Mouse (Mus musculus): Measurements from ENCODE around the gene Pola1. TPM values are rescaled to one million over a fixed set of nuclear protein-coding genes. Genes with fewer than 3 reads are reported as not detected.
A peak's percentile ranks its signal among the peaks of the same experiment; 100 is the strongest.

Pola1 gene
- polyA plus RNA-seq, 1 experiment, result 2.2 TPM

DNA sequence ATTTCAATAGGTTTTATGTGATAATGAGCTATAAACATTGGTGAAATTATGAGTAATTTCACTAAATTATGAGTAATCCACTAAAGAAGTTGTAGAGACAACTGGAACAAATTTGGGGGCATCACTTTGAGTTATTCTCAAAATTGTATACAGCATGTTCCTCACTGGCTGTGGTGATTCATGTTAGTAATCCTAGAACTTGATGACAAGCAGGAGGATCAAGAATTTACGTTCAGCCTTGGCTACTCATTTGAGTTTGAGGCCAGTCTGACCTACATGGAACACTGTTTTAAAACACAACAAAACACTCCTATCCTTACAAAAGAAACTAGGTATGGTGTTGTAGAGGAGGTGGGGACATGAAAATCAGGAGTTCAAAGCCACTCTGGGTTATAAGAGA is 310.6 kb downstream of the Pola1 start:
- peaks cover 6% of the 10 kb centered on the region; the same call in 1 of the 2 replicates for H3K4me1 ChIP-seq
- TF ChIP-seq GATA1 (IDR thresholded peaks at IDR 0.05; ENCODE audit: borderline replicate concordance, low read length) (no peak), FLI1 (IDR thresholded peaks at IDR 0.05; ENCODE audit: low read length) (no peak)
- no peaks in the 10 kb centered on the region for H3K9me3 ChIP-seq
- H3K36me3 ChIP-seq (replicated peaks; ENCODE audit: low read length), result no peaks in the 10 kb centered on the region
- no peak overlapping the region for H3K4me3 ChIP-seq (replicated peaks)
- H3K27me3 ChIP-seq (replicated peaks), result no peaks in the 10 kb centered on the region

- Histone ChIP-seq H3K4me3 (replicated peaks) (no peak overlapping the region), H3K4me1 (peaks cover 6% of the 10 kb centered on the region; the same call in 1 of the 2 replicates), H3K9me3 (no peaks in the 10 kb centered on the region), H3K36me3 (replicated peaks; ENCODE audit: low read length) (no peaks in the 10 kb centered on the region), H3K27me3 (replicated peaks) (no peaks in the 10 kb centered on the region)
- no peak for TF ChIP-seq FLI1 (IDR thresholded peaks at IDR 0.05; ENCODE audit: low read length)
- TF ChIP-seq GATA1 (IDR thresholded peaks at IDR 0.05; ENCODE audit: borderline replicate concordance, low read length), result no peak
Observed at GRCm38 (mm10) chrX:93319979-93320378, 312.0 kb downstream of the Pola1 start.

GRCm38 (mm10) chrX:93317577-93317976 is 314.4 kb downstream of the Pola1 start:
- no peak overlapping the region for H3K4me3 ChIP-seq (replicated peaks)
- no peaks in the 10 kb centered on the region for H3K27me3 ChIP-seq (replicated peaks)
- H3K4me1 ChIP-seq, result peaks cover 6% of the 10 kb centered on the region; the same call in 1 of the 2 replicates
- no peak for TF ChIP-seq GATA1 (IDR thresholded peaks at IDR 0.05; ENCODE audit: borderline replicate concordance, low read length)
- no peak for TF ChIP-seq FLI1 (IDR thresholded peaks at IDR 0.05; ENCODE audit: low read length)
- no peaks in the 10 kb centered on the region for H3K36me3 ChIP-seq (replicated peaks; ENCODE audit: low read length)
- no peaks in the 10 kb centered on the region for H3K9me3 ChIP-seq

GRCm38 (mm10) chrX:93305780-93306179 is 326.2 kb downstream of the Pola1 start:
- H3K4me3 ChIP-seq (replicated peaks), result no peak overlapping the region
- peaks cover 24% of the 10 kb centered on the region for H3K27me3 ChIP-seq (replicated peaks)
- no peaks in the 10 kb centered on the region for H3K4me1 ChIP-seq
- peaks cover 4% of the 10 kb centered on the region for H3K36me3 ChIP-seq (replicated peaks; ENCODE audit: low read length)
- no peak for TF ChIP-seq FLI1 (IDR thresholded peaks at IDR 0.05; ENCODE audit: low read length)
- TF ChIP-seq GATA1 (IDR thresholded peaks at IDR 0.05; ENCODE audit: borderline replicate concordance, low read length), result no peak
- no peaks in the 10 kb centered on the region for H3K9me3 ChIP-seq

DNA sequence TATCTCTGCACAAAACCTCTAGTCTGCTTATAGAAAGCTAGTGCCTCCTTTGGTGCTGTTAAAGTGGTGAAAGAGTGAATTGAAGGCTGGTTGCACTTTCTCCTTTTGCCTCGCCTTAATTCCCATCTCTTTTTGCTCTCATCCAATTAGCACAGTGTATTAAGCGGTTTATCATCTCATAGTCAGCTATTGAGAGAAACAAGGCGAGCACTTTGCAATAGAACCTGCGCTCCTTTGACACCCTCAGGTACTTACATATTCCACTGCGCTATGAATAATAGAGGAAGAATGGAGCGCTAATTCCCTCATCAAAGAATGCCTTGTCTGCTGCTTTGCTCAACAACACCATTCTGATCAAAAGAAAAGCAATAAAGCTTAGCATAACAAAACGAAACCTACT is 330.2 kb downstream of the Pola1 start:
- peaks cover 4% of the 10 kb centered on the region for H3K36me3 ChIP-seq (replicated peaks; ENCODE audit: low read length)
- peaks cover 20% of the 10 kb centered on the region for H3K4me1 ChIP-seq
- H3K9me3 ChIP-seq, result peaks cover 6% of the 10 kb centered on the region
- H3K4me3 ChIP-seq (replicated peaks), result no peak overlapping the region
- peaks cover 57% of the 10 kb centered on the region for H3K27me3 ChIP-seq (replicated peaks)
- no peak for TF ChIP-seq FLI1 (IDR thresholded peaks at IDR 0.05; ENCODE audit: low read length)
- no peak for TF ChIP-seq GATA1 (IDR thresholded peaks at IDR 0.05; ENCODE audit: borderline replicate concordance, low read length)

GRCm38 (mm10) chrX:93300183-93300815 is 331.7 kb downstream of the Pola1 start:
- H3K9me3 ChIP-seq, result peaks cover 6% of the 10 kb centered on the region
- H3K4me1 ChIP-seq, result peaks cover 32% of the 10 kb centered on the region
- no peak overlapping the region for H3K4me3 ChIP-seq (replicated peaks)
- H3K27me3 ChIP-seq (replicated peaks), result peaks cover 68% of the 10 kb centered on the region
- H3K36me3 ChIP-seq (replicated peaks; ENCODE audit: low read length), result no peaks in the 10 kb centered on the region
- TF ChIP-seq GATA1 (IDR thresholded peaks at IDR 0.05; ENCODE audit: borderline replicate concordance, low read length), result no peak
- no peak for TF ChIP-seq FLI1 (IDR thresholded peaks at IDR 0.05; ENCODE audit: low read length)

DNA sequence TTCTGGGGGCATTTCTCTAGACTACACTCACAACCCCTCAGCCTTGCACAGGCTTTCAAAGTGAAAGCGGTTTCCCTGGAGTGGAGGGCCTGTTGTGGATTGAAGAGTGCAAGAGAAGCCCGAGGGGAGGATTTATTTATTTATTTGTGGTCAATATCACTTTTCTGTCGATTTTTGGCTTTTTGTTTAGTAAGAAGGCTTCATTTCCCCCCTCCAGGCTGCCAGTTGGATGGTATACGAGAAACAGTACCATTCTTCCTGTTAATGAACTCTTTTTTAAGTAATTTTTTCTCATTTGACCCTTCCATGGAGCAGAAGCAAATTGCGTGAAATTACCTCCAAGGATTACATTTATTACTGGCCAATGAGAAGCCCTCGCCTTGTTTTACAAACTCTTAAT is 332.2 kb downstream of the Pola1 start:
- Histone ChIP-seq H3K4me3 (replicated peaks) (peak overlapping the region; percentile 89), H3K4me1 (peaks cover 34% of the 10 kb centered on the region), H3K9me3 (peaks cover 6% of the 10 kb centered on the region), H3K27me3 (replicated peaks) (peaks cover 73% of the 10 kb centered on the region), H3K36me3 (replicated peaks; ENCODE audit: low read length) (no peaks in the 10 kb centered on the region)
- TF ChIP-seq FLI1 (IDR thresholded peaks at IDR 0.05; ENCODE audit: low read length), result no peak
- TF ChIP-seq GATA1 (IDR thresholded peaks at IDR 0.05; ENCODE audit: borderline replicate concordance, low read length), result no peak

GRCm38 (mm10) chrX:93299046-93299626 is 332.8 kb downstream of the Pola1 start:
- no peak for TF ChIP-seq FLI1 (IDR thresholded peaks at IDR 0.05; ENCODE audit: low read length)
- TF ChIP-seq GATA1 (IDR thresholded peaks at IDR 0.05; ENCODE audit: borderline replicate concordance, low read length), result no peak
- H3K4me1 ChIP-seq, result peaks cover 38% of the 10 kb centered on the region
- H3K27me3 ChIP-seq (replicated peaks), result peaks cover 79% of the 10 kb centered on the region
- H3K9me3 ChIP-seq, result peaks cover 6% of the 10 kb centered on the region
- no peaks in the 10 kb centered on the region for H3K36me3 ChIP-seq (replicated peaks; ENCODE audit: low read length)
- H3K4me3 ChIP-seq (replicated peaks), result peak overlapping the region; percentile 89

DNA sequence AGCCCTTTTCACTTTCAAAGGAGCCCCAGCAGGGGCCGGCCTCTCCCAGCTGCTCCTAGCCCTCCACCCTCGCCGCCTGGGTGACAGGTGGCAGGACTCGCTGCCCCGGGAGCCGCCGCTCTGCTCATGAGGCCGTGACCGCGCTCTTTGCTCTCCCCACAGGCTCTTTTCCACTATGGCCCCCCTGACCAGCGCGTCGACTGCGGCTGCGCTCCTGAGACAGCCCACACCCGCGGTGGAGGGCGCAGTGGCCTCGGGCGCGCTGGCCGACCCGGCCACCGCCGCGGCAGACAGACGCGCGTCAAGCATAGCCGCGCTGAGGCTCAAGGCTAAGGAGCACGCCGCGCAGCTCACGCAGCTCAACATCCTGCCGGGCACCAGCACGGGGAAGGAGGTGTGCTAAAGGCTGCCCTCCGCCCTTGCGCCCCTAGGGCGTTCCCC is 334.9 kb downstream of the Pola1 start:
- TF ChIP-seq FLI1 (IDR thresholded peaks at IDR 0.05; ENCODE audit: low read length) (no peak), GATA1 (IDR thresholded peaks at IDR 0.05; ENCODE audit: borderline replicate concordance, low read length) (no peak)
- peaks cover 6% of the 10 kb centered on the region for H3K9me3 ChIP-seq
- peaks cover 38% of the 10 kb centered on the region for H3K4me1 ChIP-seq
- H3K36me3 ChIP-seq (replicated peaks; ENCODE audit: low read length), result no peaks in the 10 kb centered on the region
- peaks cover 94% of the 10 kb centered on the region for H3K27me3 ChIP-seq (replicated peaks)
- H3K4me3 ChIP-seq (replicated peaks), result peak overlapping the region; percentile 91

- peaks cover 6% of the 10 kb centered on the region for H3K9me3 ChIP-seq
- TF ChIP-seq GATA1 (IDR thresholded peaks at IDR 0.05; ENCODE audit: borderline replicate concordance, low read length) (no peak), FLI1 (IDR thresholded peaks at IDR 0.05; ENCODE audit: low read length) (no peak)
- peaks cover 95% of the 10 kb centered on the region for H3K27me3 ChIP-seq (replicated peaks)
- H3K36me3 ChIP-seq (replicated peaks; ENCODE audit: low read length), result no peaks in the 10 kb centered on the region
- peak overlapping the region; percentile 80 for H3K4me3 ChIP-seq (replicated peaks)
- H3K4me1 ChIP-seq, result peaks cover 39% of the 10 kb centered on the region
Observed at GRCm38 (mm10) chrX:93295819-93296218, 336.1 kb downstream of the Pola1 start.

All from megakaryocyte, embryonic 14.5 days (primary cell).